Mouse (Mus musculus) limb, embryonic 10.5 days (tissue): Measurements from ENCODE around the gene Zfp3. TPM values are rescaled to one million over a fixed set of nuclear protein-coding genes. Genes with fewer than 3 reads are reported as not detected.
"Not testable (repeated sequence)": the region's sequence is repeated elsewhere in the genome, so short reads cannot be mapped to it uniquely, and the experiment has no call there.

ENCODE experiments used
- DNase-seq: peaks from one replicate; pipeline ENCODE4 v3.0.0-alpha.2; 2017; ENCODE audit warnings: low spot score
- H3K27ac ChIP-seq: fragments of 300-500 bp; sonication (generic); 2 replicates; pipeline ENCODE4 v1.5.1; 2016; ENCODE audit warnings: mild to moderate bottlenecking
- H3K27me3 ChIP-seq: fragments of 300-500 bp; sonication (generic); 2 replicates; pipeline ENCODE4 v1.6.1; 2016; ENCODE audit warnings: low read depth, mild to moderate bottlenecking; ENCODE audit not compliant: poor library complexity, severe bottlenecking
- H3K36me3 ChIP-seq: fragments of 300-500 bp; sonication (generic); 2 replicates; pipeline ENCODE4 v1.6.1; 2016; ENCODE audit warnings: mild to moderate bottlenecking, moderate library complexity
- H3K4me1 ChIP-seq: fragments of 300-500 bp; sonication (generic); 2 replicates; pipeline ENCODE4 v1.6.1; 2016
- H3K4me3 ChIP-seq: fragments of 300-500 bp; sonication (generic); 2 replicates; pipeline ENCODE4 v1.5.1; 2016; ENCODE audit warnings: mild to moderate bottlenecking, moderate library complexity
- H3K9me3 ChIP-seq: fragments of 300-500 bp; sonication (generic); replicated peaks from 2 replicates; pipeline ENCODE4 v1.6.1; 2016; ENCODE audit warnings: mild to moderate bottlenecking
- WGBS: fragments of 180-500 bp; shearing (Covaris S2); methylation state at CpG from one replicate; pipeline ENCODE4 v1.1.7; 2016; 5-methylcytosine and 5-hydroxymethylcytosine counted together
- polyA plus RNA-seq: library from polyadenylated mRNA; unstranded; fragments of >200 nt; fragmentation: Nextera tagmentation; extraction: Ambion mirVana; gene quantifications from 2 replicates; pipeline ENCODE4 v1.2.1, GENCODE M21; 2016

Zfp3 gene
- polyA plus RNA-seq, 1 experiment from 2014 or later = 5.1 TPM

DNA sequence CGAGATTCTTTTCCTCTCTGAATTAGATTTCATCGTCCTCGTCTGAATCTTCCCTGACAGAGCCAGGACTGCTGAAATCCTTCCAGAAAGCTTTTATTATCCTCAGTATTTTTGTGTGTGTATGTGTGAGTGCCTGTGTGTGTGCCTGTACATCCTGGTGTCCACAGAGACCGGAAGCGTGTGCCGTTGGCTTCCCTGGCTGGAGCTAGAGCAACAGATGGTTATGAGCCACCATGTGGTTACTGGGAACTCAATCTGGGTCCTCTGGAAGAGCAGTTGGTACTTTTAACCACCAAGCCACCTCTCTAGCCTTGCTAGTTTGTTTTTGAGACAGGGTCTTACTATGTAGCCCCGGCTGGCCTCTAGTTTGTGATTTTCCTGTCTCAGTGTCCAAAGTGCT lies 21.9 kb upstream of the Zfp3 start:
- H3K27ac ChIP-seq = no peak overlapping the region
- peaks cover 4% of the 10 kb centered on the region; the same call in 1 of the 2 replicates for H3K4me1 ChIP-seq
- no peaks in the 10 kb centered on the region for H3K27me3 ChIP-seq
- H3K9me3 ChIP-seq = no peaks in the 10 kb centered on the region
- H3K4me3 ChIP-seq = no peak overlapping the region
- WGBS = 92% methylated on average over 7 of the region's 7 CpGs
- no peaks in the 10 kb centered on the region for H3K36me3 ChIP-seq
- DNase-seq = no peak

DNA sequence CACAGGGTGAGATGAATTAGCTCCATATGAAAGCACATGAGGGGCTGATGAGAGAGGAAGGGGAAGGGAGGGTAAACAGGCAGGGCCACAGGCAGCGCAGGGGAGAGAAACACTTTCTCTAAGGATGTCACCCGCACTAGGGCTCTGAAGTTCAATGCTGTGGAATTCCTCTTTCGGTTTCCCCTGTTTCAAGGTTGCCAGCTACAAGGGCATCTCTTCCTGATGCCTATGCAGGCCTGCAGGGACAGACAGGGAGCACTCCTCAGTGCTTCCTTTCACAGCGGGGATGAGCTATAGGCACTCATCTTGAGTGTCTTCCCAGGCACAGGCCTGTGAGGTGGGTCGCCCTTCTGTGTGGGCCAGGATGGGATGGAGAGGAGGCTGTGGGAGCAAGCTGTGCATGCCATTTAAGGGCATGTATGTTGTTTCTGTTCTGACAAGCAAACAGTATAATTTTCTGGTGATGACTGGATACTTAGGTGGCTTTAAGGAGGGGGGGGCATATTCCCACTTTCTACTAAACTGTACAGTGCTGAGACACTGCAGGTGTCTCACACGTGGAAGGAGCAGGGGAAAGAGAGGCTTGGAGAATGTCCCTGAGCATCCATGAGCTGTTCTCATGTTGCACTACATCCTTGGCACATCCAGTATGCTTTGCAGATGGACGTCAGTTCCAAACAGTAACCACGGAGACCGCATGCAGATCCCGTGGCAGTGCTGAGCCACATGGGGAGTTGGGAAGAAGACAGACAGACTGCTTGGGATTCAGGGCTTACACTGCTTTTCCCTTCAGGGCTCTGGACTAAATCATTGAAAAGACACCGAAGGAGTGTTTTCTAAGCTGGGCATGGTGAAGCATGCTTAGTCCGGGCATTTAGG lies 21.2 kb upstream of the Zfp3 start:
- 86% methylated on average over 12 of the region's 12 CpGs for WGBS

DNA sequence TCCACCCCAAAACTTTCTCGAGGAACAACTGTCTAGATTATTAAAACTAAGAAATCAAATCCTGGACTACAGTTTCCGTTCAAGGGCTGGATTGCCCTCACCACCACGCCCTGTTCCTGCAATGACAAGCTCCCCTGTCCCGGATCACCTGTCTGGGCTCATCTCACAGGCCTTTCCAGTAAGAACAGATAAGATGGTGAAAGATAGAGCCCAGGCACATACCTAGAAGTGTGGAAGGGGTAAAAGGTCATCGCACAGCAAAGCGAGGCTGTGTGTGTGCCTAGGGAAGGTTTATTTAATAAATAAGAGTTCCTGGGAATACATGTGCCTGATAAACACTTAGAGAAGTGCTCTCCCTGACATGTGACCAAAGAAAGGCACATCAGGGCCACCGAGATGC lies 18.4 kb upstream of the Zfp3 start:
- DNase-seq = no peak
- Histone ChIP-seq H3K4me1 (peaks cover 4% of the 10 kb centered on the region; the same call in 1 of the 2 replicates), H3K4me3 (no peak overlapping the region), H3K27me3 (no peaks in the 10 kb centered on the region), H3K27ac (no peak overlapping the region), H3K9me3 (no peaks in the 10 kb centered on the region), H3K36me3 (no peaks in the 10 kb centered on the region)
- WGBS = 88% methylated on average over 7 of the region's 7 CpGs

More for the DNA sequence above, 21.2 kb upstream of the Zfp3 start:
- Histone ChIP-seq H3K4me3 (no peak overlapping the region), H3K27ac (no peak overlapping the region), H3K9me3 (no peaks in the 10 kb centered on the region), H3K36me3 (no peaks in the 10 kb centered on the region), H3K27me3 (no peaks in the 10 kb centered on the region), H3K4me1 (peaks cover 4% of the 10 kb centered on the region; the same call in 1 of the 2 replicates)
- DNase-seq = no peak

DNA sequence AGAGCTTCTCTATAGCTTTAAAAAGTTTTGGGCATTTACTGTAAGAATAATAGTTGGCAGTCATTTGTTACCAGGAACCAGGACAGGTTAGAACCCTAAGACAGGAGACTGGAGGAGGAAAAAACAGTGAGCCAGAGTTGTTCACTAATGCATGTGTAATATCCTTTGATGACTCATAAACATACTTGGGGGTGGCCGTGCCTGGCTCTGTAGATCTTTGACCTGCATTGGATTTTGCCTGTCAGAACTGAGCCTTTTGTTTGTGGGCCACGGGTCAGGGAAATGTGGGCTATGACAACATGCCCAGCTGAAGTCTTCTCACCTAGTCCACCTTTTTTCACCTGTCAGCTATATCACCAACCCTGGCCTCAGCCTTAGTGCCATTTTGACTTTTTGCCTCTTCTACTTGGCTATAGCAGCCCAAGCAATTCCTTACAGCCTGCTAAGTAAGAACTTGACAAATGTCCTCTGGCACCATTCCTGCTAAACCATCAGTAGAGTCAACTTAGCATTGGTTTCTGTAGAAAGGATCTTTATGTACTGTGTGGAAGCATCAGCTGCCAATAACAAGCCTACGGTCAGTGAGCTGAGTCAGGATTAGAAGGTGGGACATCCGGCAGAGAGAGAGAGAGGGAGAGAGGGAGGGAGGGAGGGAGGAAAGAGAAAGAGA lies 16.0 kb upstream of the Zfp3 start:
- WGBS = 90% methylated on average over 4 of the region's 4 CpGs
- no peak overlapping the region for H3K27ac ChIP-seq
- peaks cover 4% of the 10 kb centered on the region; the same call in 1 of the 2 replicates for H3K4me1 ChIP-seq
- no peaks in the 10 kb centered on the region for H3K9me3 ChIP-seq
- H3K27me3 ChIP-seq = no peaks in the 10 kb centered on the region
- H3K4me3 ChIP-seq = no peak overlapping the region
- H3K36me3 ChIP-seq = no peaks in the 10 kb centered on the region
- DNase-seq = no peak

DNA sequence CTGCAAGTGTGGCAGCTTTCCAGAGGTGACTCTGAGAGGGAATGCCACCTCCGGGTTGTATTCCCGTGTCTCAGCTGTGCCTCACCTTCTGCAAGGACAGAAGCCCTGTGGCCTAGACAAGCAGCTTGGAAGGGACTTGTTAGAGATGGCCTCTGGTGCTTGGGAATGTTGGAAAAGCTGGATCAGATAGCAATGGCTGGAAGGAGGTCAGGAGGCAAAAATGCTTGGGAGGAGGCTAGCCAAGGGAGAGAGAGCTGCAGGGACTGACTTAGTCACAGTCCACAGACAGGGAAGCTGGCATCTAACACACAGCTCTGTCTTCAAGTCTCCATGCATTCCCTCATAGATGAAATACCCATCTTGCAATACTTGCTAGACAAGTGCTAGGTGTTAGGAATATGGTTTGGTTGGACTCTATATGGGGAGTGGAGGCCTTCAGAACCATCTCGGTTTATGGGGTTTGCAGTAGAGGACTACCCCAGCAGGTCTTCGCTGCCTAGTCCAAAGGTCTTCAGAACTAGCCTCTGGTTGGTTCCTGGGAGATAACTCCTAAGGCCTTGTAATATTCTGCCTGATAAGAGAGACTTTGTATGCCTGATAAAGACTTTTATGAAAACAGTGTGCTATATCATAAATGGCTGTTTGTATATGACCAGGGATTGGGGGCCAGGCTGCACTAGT lies 11.5 kb upstream of the Zfp3 start:
- Histone ChIP-seq H3K36me3 (no peaks in the 10 kb centered on the region), H3K27ac (no peak overlapping the region), H3K27me3 (no peaks in the 10 kb centered on the region), H3K4me1 (no peaks in the 10 kb centered on the region), H3K9me3 (no peaks in the 10 kb centered on the region), H3K4me3 (no peak overlapping the region)
- 88% methylated on average over 4 of the region's 4 CpGs for WGBS
- no peak for DNase-seq

DNA sequence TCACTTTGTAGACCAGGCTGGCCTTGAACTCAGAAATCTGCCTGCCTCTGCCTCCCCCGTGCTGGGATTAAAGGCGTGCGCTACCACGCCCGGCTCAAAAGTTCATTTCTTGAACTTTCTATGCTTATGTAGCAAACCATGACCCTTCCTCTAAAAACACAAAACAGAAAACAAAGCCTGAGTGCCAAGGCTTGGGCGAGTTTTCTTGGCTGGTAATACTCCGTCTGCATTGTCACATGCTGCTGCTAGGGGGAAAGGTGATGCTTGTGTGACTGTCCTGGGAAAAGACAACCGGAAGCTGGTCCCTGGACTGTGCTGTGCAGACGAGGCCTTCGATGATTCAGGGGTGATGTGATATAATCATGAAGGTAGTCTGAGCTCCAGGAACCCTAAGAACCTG lies 10.9 kb upstream of the Zfp3 start:
- 93% methylated on average over 10 of the region's 10 CpGs for WGBS
- H3K4me1 ChIP-seq = no peaks in the 10 kb centered on the region
- H3K9me3 ChIP-seq = no peaks in the 10 kb centered on the region
- no peak overlapping the region for H3K27ac ChIP-seq
- H3K36me3 ChIP-seq = no peaks in the 10 kb centered on the region
- H3K4me3 ChIP-seq = no peak overlapping the region
- H3K27me3 ChIP-seq = no peaks in the 10 kb centered on the region
- no peak for DNase-seq

DNA sequence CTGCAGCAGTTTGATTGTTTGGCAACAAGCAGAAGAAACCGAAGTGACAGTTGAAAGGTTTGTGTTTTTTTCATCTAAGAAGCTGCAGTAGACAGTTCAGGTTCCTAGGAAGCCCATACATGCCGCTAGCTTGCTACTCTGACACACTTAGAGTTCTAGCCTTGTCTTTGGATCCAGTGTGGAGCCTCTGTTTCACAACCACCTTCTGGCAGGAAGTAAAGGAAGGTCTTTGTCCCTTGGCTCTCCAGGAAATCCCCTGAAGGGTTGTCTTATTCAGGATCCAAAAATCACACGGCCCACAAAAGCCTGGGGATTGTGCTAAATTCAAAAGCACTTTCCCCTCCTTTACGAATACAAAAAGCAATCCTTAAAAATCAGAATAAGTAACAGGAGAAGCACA lies 9.5 kb upstream of the Zfp3 start:
- no peaks in the 10 kb centered on the region for H3K4me1 ChIP-seq
- DNase-seq = no peak
- WGBS = 80% methylated on average over 4 of the region's 4 CpGs
- no peak overlapping the region for H3K27ac ChIP-seq
- H3K36me3 ChIP-seq = no peaks in the 10 kb centered on the region
- no peaks in the 10 kb centered on the region for H3K27me3 ChIP-seq
- H3K9me3 ChIP-seq = no peaks in the 10 kb centered on the region
- H3K4me3 ChIP-seq = no peak overlapping the region

DNA sequence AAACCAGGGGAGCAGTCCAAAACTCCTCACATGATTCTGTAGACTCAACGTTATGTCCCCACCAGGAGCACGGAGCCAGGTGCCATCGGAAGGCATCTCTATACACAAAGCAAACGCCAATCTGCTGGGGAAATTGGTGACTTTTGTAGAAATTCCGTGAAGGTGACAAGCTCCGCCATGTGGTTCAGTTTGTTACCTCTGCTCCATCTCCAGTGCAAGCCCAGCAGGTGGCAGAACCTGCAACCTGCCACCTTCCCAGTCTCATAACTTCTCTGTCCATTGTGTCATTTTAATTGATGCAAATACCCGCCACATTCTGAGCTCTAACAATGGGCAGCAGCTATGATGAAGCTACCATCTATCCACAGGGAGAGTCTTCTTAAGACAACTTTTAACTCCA lies 9.1 kb upstream of the Zfp3 start:
- H3K27me3 ChIP-seq = no peaks in the 10 kb centered on the region
- no peak overlapping the region for H3K4me3 ChIP-seq
- 61% methylated on average over 7 of the region's 7 CpGs for WGBS
- DNase-seq = no peak
- no peaks in the 10 kb centered on the region for H3K36me3 ChIP-seq
- H3K4me1 ChIP-seq = no peaks in the 10 kb centered on the region
- no peaks in the 10 kb centered on the region for H3K9me3 ChIP-seq
- no peak overlapping the region for H3K27ac ChIP-seq

DNA sequence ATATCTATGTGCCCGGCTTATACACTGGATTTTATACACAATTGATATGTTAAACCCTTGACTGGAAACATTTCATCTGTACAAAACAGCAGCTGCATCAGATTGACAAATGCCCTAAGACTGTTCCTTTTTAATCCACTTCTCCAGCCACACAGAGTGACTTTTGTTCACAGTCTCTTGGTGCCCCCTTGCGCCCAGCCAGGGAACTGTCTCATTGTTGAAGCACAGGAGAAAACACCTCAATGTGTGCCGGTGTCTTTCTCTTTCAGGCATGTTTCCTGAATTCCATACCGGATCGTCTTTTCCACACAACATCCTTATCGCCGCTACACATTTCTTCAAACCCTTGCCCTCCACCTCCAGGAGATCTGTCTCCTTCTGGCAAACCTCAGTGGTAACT lies 8.4 kb upstream of the Zfp3 start:
- no peaks in the 10 kb centered on the region for H3K9me3 ChIP-seq
- no peaks in the 10 kb centered on the region for H3K27me3 ChIP-seq
- no peak overlapping the region for H3K27ac ChIP-seq
- H3K4me1 ChIP-seq = no peaks in the 10 kb centered on the region
- WGBS = 12% methylated on average over 7 of the region's 7 CpGs
- peak; percentile 88 for DNase-seq
- no peaks in the 10 kb centered on the region for H3K36me3 ChIP-seq
- H3K4me3 ChIP-seq = no peak overlapping the region

DNA sequence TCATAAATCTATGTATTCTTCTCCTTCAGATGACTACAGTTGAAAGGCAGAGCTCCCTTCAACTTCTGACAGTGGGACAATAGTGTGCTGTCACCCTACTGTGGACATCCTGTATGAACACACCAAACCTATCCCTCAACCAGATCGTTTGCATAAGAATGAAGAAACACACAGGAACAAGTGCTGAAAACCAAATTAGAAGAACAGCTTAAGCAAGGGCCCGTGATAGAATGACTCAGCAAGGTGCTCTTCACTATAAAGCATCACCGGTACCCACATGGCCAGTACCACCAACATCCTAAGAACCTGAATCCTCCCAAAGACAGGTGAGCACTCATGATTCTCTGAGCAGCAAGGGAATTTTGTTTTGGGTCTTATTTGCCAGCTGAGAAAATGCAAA lies 3.6 kb upstream of the Zfp3 start:
- 80% methylated on average over 3 of the region's 3 CpGs for WGBS
- peaks cover 15% of the 10 kb centered on the region for H3K4me1 ChIP-seq

DNA sequence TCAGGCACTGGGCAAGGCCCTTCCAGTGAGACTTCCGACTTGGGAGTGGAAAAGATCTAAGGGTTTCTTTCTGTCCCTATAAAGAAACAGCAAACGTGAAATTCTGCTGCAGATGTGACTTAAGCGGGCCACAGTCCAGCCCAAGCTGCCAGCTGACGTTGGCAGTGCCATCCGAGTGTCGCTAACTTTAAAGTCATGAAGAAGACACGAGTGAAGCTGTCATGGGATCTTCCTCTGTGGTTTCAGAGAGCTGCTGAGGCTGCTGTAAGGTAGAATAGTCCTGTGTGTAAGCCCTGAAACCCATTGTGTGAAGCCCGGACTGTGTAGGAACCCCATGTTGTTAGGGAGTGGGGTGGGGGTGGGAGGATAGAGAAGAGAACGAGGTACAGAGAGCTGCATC lies 1.4 kb upstream of the Zfp3 start:
- no peaks in the 10 kb centered on the region for H3K27me3 ChIP-seq
- no peak overlapping the region for H3K4me3 ChIP-seq
- H3K9me3 ChIP-seq = no peaks in the 10 kb centered on the region
- no peak overlapping the region for H3K27ac ChIP-seq
- H3K4me1 ChIP-seq = peaks cover 21% of the 10 kb centered on the region
- 89% methylated on average over 9 of the region's 9 CpGs for WGBS
- DNase-seq = no peak
- 0 out of 2 replicates have a peak, but pooled peaks cover 2% of the 10 kb centered on the region for H3K36me3 ChIP-seq

More for the DNA sequence above, 3.6 kb upstream of the Zfp3 start:
- not testable (repeated sequence) for H3K36me3 ChIP-seq, H3K4me3 ChIP-seq, H3K27me3 ChIP-seq, H3K27ac ChIP-seq, DNase-seq, H3K9me3 ChIP-seq

DNA sequence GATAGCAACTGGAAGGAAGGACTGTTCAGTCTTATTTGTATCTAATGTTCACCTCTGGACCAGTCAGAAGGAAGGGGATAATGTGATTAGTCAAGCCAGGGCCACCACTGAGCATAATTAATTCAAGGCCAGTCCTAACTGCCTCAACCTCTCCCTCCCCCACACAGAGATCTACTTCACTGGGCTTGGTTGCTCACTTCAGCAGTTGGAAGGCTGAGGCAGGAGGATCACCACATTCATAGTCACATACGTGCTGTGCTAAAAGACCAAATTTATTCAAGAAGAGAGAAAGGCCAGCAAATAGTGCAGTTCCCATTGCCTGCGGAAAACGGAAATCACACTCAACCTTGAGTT lies 450 bp upstream of the Zfp3 start:
- WGBS = 43% methylated on average over 3 of the region's 3 CpGs
- Histone ChIP-seq H3K4me1 (peaks cover 21% of the 10 kb centered on the region), H3K36me3 (0 out of 2 replicates have a peak, but pooled peaks cover 5% of the 10 kb centered on the region), H3K27me3 (no peaks in the 10 kb centered on the region), H3K4me3 (peak overlapping the region; percentile 93), H3K27ac (peak overlapping the region; percentile 90; the same call in 1 of the 2 replicates), H3K9me3 (no peaks in the 10 kb centered on the region)
- no peak for DNase-seq
